ENCODE assay signal across 24 mouse cellular contexts in genomic region chr4:143123043-143123442, GRCm38 (mm10).
A peak's percentile ranks its signal among the peaks of the same experiment; 100 is the strongest.
DNase-seq lines count a peak whose midpoint lies in the region; ATAC-seq lines count a peak whose summit lies in the region.
"Had no signal": no experiment of that assay in that cellular context is flagged by ENCODE, and none has a peak within 500 bp of the region (broad histone marks: within the 10 kb centered on the region; RNA-seq: fewer than 3 reads in every experiment).

No protein-coding gene starts in this region.

- no peak overlapping the region for H3K27ac ChIP-seq in intestine, embryonic 16.5 days (ENCODE audit: low read length)
- H3K27ac ChIP-seq: embryonic facial prominence, embryonic 10.5 days; forebrain, embryonic 10.5 days; intestine, embryonic 15.5 days; stomach, postnatal 0 days had no signal

- ATAC-seq in intestine, embryonic 16.5 days = no peak
- ATAC-seq: forebrain, embryonic 16.5 days; intestine, embryonic 15.5 days had no signal

- intact Hi-C loops in heart, postnatal 36 days (cut with DNase I) = no loop called here
- intact Hi-C loops in heart, postnatal 14 days (cut with DNase I) = no loop called here

- peak; percentile 92 for DNase-seq in heart, adult 11 months
- no peak for DNase-seq in heart, postnatal 36 days
- DNase-seq in heart, adult 9 months (ENCODE audit: low spot score in 2 of 2) = peak; percentile 16 to 41
- peak; percentile 30 to 62 for DNase-seq in heart, postnatal 14 days
- DNase-seq in lung, postnatal 25 days (ENCODE audit: low spot score) = peak; percentile 34
- DNase-seq in urinary bladder, postnatal 14 days (ENCODE audit: low spot score) = no peak
- DNase-seq in adipocyte (ENCODE audit: low spot score) = no peak
- DNase-seq: adrenal gland, postnatal 36 days; cerebellum, adult 11 months; cerebellum, postnatal 10 days; gastrocnemius, postnatal 25 days; kidney, adult 9 months; kidney, postnatal 14 days; layer of hippocampus, postnatal 36 days; right cerebral cortex, postnatal 14 days; thymus, adult 2 months had no signal

- WGBS in intestine, embryonic 16.5 days = 85% methylated on average over 10 of the region's 10 CpGs

- H3K4me3 ChIP-seq in intestine, embryonic 16.5 days (ENCODE audit: low read length) = no peak overlapping the region
- H3K4me3 ChIP-seq: embryonic facial prominence, embryonic 10.5 days; forebrain, embryonic 10.5 days; hindbrain, embryonic 15.5 days; intestine, embryonic 15.5 days had no signal

- no peak overlapping the region for H3K9ac ChIP-seq in intestine, embryonic 16.5 days (ENCODE audit: low read depth, low read length)
- H3K9ac ChIP-seq: hindbrain, embryonic 15.5 days; intestine, embryonic 15.5 days had no signal

- no peaks in the 10 kb centered on the region for H3K36me3 ChIP-seq in intestine, embryonic 16.5 days (ENCODE audit: control insufficient read depth, insufficient read depth, low read length)
- H3K36me3 ChIP-seq: hindbrain, embryonic 15.5 days had no signal

- H3K4me2 ChIP-seq in intestine, embryonic 16.5 days (ENCODE audit: low read depth, low read length) = no peak overlapping the region
- H3K4me2 ChIP-seq: hindbrain, embryonic 15.5 days; intestine, embryonic 15.5 days; midbrain, embryonic 11.5 days had no signal

- no peaks in the 10 kb centered on the region for H3K9me3 ChIP-seq in intestine, embryonic 16.5 days (ENCODE audit: control insufficient read depth, low read length)
- H3K9me3 ChIP-seq: embryonic facial prominence, embryonic 10.5 days; forebrain, embryonic 10.5 days; hindbrain, embryonic 15.5 days; intestine, embryonic 15.5 days had no signal

- H3K27me3 ChIP-seq in intestine, embryonic 16.5 days (replicated peaks; ENCODE audit: control insufficient read depth, insufficient read depth, low read length) = no peaks in the 10 kb centered on the region
- H3K27me3 ChIP-seq: hindbrain, embryonic 15.5 days; intestine, embryonic 15.5 days had no signal

- H3K4me1 ChIP-seq in intestine, embryonic 16.5 days (ENCODE audit: control insufficient read depth, insufficient read depth, low read length) = no peaks in the 10 kb centered on the region
- H3K4me1 ChIP-seq: embryonic facial prominence, embryonic 10.5 days had no signal

Comparison
In these comparisons a context has a peak if more than half of its experiments do, and no peak if none do; other contexts are left out.
1. DNase-seq: peak in heart, adult 11 months (single experiment), heart, adult 9 months (2 of 2), heart, postnatal 14 days (2 of 2) and lung, postnatal 25 days (single experiment); none in heart, postnatal 36 days (0 of 2), urinary bladder, postnatal 14 days (single experiment) and adipocyte (single experiment).